Mouse (Mus musculus) kidney, adult 18-20 months (tissue): Measurements from ENCODE around the gene Dbnl.
A peak's percentile ranks its signal among the peaks of the same experiment; 100 is the strongest.

ENCODE experiments used
- DNase-seq: peaks from one replicate; pipeline ENCODE4 v3.0.0; 2021

Gene Dbnl

DNA sequence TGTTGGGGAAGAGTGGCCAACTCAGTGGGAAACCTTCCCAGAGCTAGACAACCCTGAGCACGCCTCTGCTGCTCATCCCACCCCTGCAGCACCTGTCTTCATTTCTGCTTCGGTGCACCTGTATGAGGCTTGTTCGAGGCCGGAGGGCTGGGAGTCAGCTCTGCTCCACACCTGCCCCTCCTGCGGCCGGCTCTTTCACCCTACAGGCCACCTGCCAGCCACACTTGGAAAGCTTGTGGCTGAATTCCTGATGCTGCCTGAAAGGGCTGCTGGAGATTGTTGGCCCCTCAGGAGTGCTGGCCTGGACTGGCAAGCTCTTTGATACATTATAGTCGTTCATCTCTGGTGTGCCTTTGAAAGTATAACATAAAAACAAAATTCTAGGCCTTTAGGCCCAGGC is 52.1 kb downstream of the Dbnl start:
- DNase-seq, result no peak

DNA sequence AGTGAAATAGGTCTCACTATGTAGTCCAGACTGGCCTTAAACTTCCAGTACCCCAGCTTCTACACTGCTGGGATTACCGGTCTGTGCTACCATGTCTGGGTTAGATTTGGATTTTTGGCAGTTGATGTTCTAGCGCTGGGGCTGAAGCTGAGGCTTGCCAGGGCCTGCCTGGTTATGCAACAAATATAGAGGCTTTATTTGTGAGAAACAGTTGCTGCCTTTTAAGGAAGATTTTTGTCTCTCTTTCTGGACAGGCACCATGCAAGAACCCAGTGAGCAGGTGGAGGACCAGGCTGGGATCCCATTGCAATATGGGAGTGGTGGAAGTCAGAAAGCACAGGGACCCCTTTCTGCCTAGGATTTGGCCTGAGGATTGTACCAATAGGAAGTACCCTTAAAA is 53.5 kb downstream of the Dbnl start:
- DNase-seq, result no peak

GRCm38 (mm10) chr11:5843131-5843530 is 54.8 kb downstream of the Dbnl start:
- DNase-seq, result no peak

GRCm38 (mm10) chr11:5846639-5847345 is 58.5 kb downstream of the Dbnl start:
- peak; percentile 80 for DNase-seq

GRCm38 (mm10) chr11:5848741-5849140 is 60.5 kb downstream of the Dbnl start:
- DNase-seq, result no peak

- no peak for DNase-seq
These were observed 61.0 kb downstream of the Dbnl start for GRCm38 (mm10) chr11:5849316-5849715.

DNA sequence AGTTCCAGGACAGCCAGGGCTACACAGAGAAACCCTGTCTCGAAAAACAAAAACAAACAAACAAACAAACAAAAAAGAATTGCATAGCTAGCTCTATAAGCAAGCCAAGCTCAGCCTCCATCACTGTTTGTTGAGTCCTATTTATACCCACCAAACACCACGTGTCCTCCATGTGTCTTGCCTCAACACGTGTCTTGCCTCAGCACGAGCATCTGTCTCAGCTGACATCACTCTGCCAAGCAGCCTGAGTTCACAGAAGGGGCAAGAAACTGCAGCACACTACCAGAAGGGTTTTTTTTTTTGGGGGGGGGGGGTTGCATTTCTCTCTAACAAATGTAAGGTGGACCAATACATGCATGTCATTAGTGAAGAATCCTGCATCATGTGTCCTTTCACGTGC is 62.2 kb downstream of the Dbnl start:
- DNase-seq, result no peak
